Mouse (Mus musculus) testis, adult 2 months (tissue): ENCODE results near the gene Tiam1. TPM values are rescaled to one million over a fixed set of nuclear protein-coding genes. Genes with fewer than 3 reads are reported as not detected.

ENCODE experiments used
- H3K27ac ChIP-seq: fragments of 200-500 bp; 2 replicates; pipeline ENCODE4 v1.5.1; 2012; ENCODE audit warnings: low read depth, low read length; ENCODE audit not compliant: control insufficient read depth, insufficient read depth
- H3K27me3 ChIP-seq: fragments of 200-500 bp; 2 replicates; pipeline ENCODE4 v1.6.1; 2012; ENCODE audit warnings: mild to moderate bottlenecking, low read length, moderate library complexity; ENCODE audit not compliant: control insufficient read depth, insufficient read depth
- H3K36me3 ChIP-seq: fragments of 200-500 bp; 2 replicates; pipeline ENCODE4 v1.6.1; 2012; ENCODE audit warnings: mild to moderate bottlenecking, low read length; ENCODE audit not compliant: control insufficient read depth, insufficient read depth
- H3K4me1 ChIP-seq: fragments of 200-500 bp; 2 replicates; pipeline ENCODE4 v1.6.1; 2012; ENCODE audit warnings: low read length; ENCODE audit not compliant: control insufficient read depth, insufficient read depth
- H3K4me3 ChIP-seq: fragments of 200-500 bp; 2 replicates; pipeline ENCODE4 v1.5.1; 2012; ENCODE audit warnings: low read depth, mild to moderate bottlenecking, low read length, moderate library complexity, mixed read lengths; ENCODE audit not compliant: control insufficient read depth
- CTCF ChIP-seq: fragments of 200-500 bp; IDR thresholded peaks from 2 replicates; pipeline ENCODE4 v1.5.1; 2012; ENCODE audit warnings: low read depth, mild to moderate bottlenecking, inconsistent platforms, low read length, moderate library complexity; ENCODE audit not compliant: control insufficient read depth, insufficient read depth, insufficient replicate concordance
- POLR2A ChIP-seq: fragments of 200-500 bp; IDR thresholded peaks from 2 replicates; pipeline ENCODE4 v1.6.1; 2012; ENCODE audit warnings: low read depth, mild to moderate bottlenecking, inconsistent platforms, low read length, moderate library complexity; ENCODE audit not compliant: control insufficient read depth
- polyA plus RNA-seq: library from polyadenylated mRNA; depleted of rRNA; stranded (reverse); fragments of >200 nt; gene quantifications from 2 replicates; pipeline ENCODE4 v1.2.3, GENCODE M21; 2012

The Tiam1 gene
- polyA plus RNA-seq, 1 experiment, result 9.6 TPM

GRCm38 (mm10) chr16:89801493-89801892 lies 342.1 kb downstream of the Tiam1 start:
- H3K4me1 ChIP-seq, result no peaks in the 10 kb centered on the region
- no peaks in the 10 kb centered on the region for H3K36me3 ChIP-seq
- no peak overlapping the region for H3K27ac ChIP-seq
- no peaks in the 10 kb centered on the region for H3K27me3 ChIP-seq
- TF ChIP-seq CTCF (no peak), POLR2A (no peak)
- no peak overlapping the region for H3K4me3 ChIP-seq

- Histone ChIP-seq H3K4me3 (no peak overlapping the region), H3K36me3 (no peaks in the 10 kb centered on the region), H3K27ac (no peak overlapping the region), H3K27me3 (no peaks in the 10 kb centered on the region), H3K4me1 (no peaks in the 10 kb centered on the region)
- TF ChIP-seq CTCF (no peak), POLR2A (no peak)
Observed at GRCm38 (mm10) chr16:89799772-89800171, 343.8 kb downstream of the Tiam1 start.

GRCm38 (mm10) chr16:89796566-89796965 lies 347.0 kb downstream of the Tiam1 start:
- no peak overlapping the region for H3K27ac ChIP-seq
- no peaks in the 10 kb centered on the region for H3K27me3 ChIP-seq
- H3K4me1 ChIP-seq, result no peaks in the 10 kb centered on the region
- H3K36me3 ChIP-seq, result no peaks in the 10 kb centered on the region
- no peak overlapping the region for H3K4me3 ChIP-seq
- TF ChIP-seq CTCF (peak; percentile 34; the same call in 1 of the 2 replicates), POLR2A (no peak)

GRCm38 (mm10) chr16:89789792-89790434 lies 353.7 kb downstream of the Tiam1 start:
- H3K4me1 ChIP-seq, result no peaks in the 10 kb centered on the region
- H3K36me3 ChIP-seq, result no peaks in the 10 kb centered on the region
- no peak overlapping the region for H3K4me3 ChIP-seq
- no peak overlapping the region for H3K27ac ChIP-seq
- TF ChIP-seq POLR2A (no peak), CTCF (no peak)
- no peaks in the 10 kb centered on the region for H3K27me3 ChIP-seq

GRCm38 (mm10) chr16:89785795-89786194 lies 357.8 kb downstream of the Tiam1 start:
- Histone ChIP-seq H3K36me3 (no peaks in the 10 kb centered on the region), H3K4me1 (no peaks in the 10 kb centered on the region)

GRCm38 (mm10) chr16:89779705-89780104 lies 363.9 kb downstream of the Tiam1 start:
- no peaks in the 10 kb centered on the region for H3K36me3 ChIP-seq

More at GRCm38 (mm10) chr16:89785795-89786194, 357.8 kb downstream of the Tiam1 start:
- Histone ChIP-seq H3K27me3 (no peaks in the 10 kb centered on the region), H3K4me3 (no peak overlapping the region), H3K27ac (no peak overlapping the region)
- TF ChIP-seq POLR2A (no peak), CTCF (no peak)

GRCm38 (mm10) chr16:89777450-89777849 lies 366.1 kb downstream of the Tiam1 start:
- Histone ChIP-seq H3K4me1 (peaks cover 8% of the 10 kb centered on the region), H3K27me3 (no peaks in the 10 kb centered on the region), H3K36me3 (no peaks in the 10 kb centered on the region), H3K27ac (no peak overlapping the region), H3K4me3 (no peak overlapping the region)
- TF ChIP-seq CTCF, result no peak
- no peak for TF ChIP-seq POLR2A

More at GRCm38 (mm10) chr16:89779705-89780104, 363.9 kb downstream of the Tiam1 start:
- TF ChIP-seq POLR2A (no peak), CTCF (no peak)
- Histone ChIP-seq H3K27ac (no peak overlapping the region), H3K27me3 (no peaks in the 10 kb centered on the region), H3K4me3 (no peak overlapping the region), H3K4me1 (no peaks in the 10 kb centered on the region)

- Histone ChIP-seq H3K4me1 (peaks cover 8% of the 10 kb centered on the region), H3K4me3 (no peak overlapping the region), H3K27ac (no peak overlapping the region), H3K27me3 (no peaks in the 10 kb centered on the region), H3K36me3 (no peaks in the 10 kb centered on the region)
- TF ChIP-seq CTCF (no peak), POLR2A (no peak)
Observed at GRCm38 (mm10) chr16:89774553-89774913, 369.0 kb downstream of the Tiam1 start.
